Mouse (Mus musculus) hindbrain, embryonic 16.5 days (tissue): ENCODE measurements around the gene Shank2. TPM values are rescaled to one million over a fixed set of nuclear protein-coding genes. Genes with fewer than 3 reads are reported as not detected.

Experiments
- ATAC-seq: fragments of 200-750 bp; cut with Nextera tagmentation; 2 replicates; pipeline ENCODE4 v1.8.0; 2017; ENCODE audit warnings: moderate TSS enrichment, moderate library complexity
- H3K27ac ChIP-seq: fragments of 300-500 bp; sonication (generic); 2 replicates; pipeline ENCODE4 v1.5.1; 2014; ENCODE audit warnings: low read depth, mild to moderate bottlenecking, control low read depth, low read length, moderate library complexity
- H3K27me3 ChIP-seq: fragments of 300-500 bp; sonication (generic); replicated peaks from 2 replicates; pipeline ENCODE4 v1.6.1; 2014; ENCODE audit warnings: low read length; ENCODE audit not compliant: control insufficient read depth, insufficient read depth
- H3K36me3 ChIP-seq: fragments of 300-500 bp; sonication (generic); 2 replicates; pipeline ENCODE4 v1.6.1; 2014; ENCODE audit warnings: mild to moderate bottlenecking, low read length, moderate library complexity, mixed read lengths; ENCODE audit not compliant: control insufficient read depth, insufficient read depth
- H3K4me1 ChIP-seq: fragments of 300-500 bp; sonication (generic); 2 replicates; pipeline ENCODE4 v1.6.1; 2014; ENCODE audit warnings: low read depth, low read length; ENCODE audit not compliant: control insufficient read depth, insufficient read depth
- H3K4me2 ChIP-seq: fragments of 300-500 bp; sonication (generic); 2 replicates; pipeline ENCODE4 v1.6.1; 2014; ENCODE audit warnings: mild to moderate bottlenecking, low read length, control low read depth, moderate library complexity
- H3K4me3 ChIP-seq: fragments of 300-500 bp; sonication (generic); 2 replicates; pipeline ENCODE4 v1.5.1; 2014; ENCODE audit warnings: mild to moderate bottlenecking, low read length, control low read depth, moderate library complexity
- H3K9ac ChIP-seq: fragments of 300-500 bp; sonication (generic); 2 replicates; pipeline ENCODE4 v1.6.1; 2014; ENCODE audit warnings: low read depth, mild to moderate bottlenecking, control low read depth, low read length, moderate library complexity
- H3K9me3 ChIP-seq: fragments of 300-500 bp; sonication (generic); 2 replicates; pipeline ENCODE4 v1.6.1; 2014; ENCODE audit warnings: mild to moderate bottlenecking, low read length, moderate library complexity; ENCODE audit not compliant: control insufficient read depth
- WGBS: fragments of 180-500 bp; shearing (Covaris S2); extraction: QIAGEN DNeasy Blood & Tissue Kit; methylation state at CpG from one replicate; pipeline ENCODE4 v1.1.7; 2014; 5-methylcytosine and 5-hydroxymethylcytosine counted together
- polyA plus RNA-seq: library from polyadenylated mRNA; unstranded; fragments of >200 nt; fragmentation: Nextera tagmentation; extraction: Ambion mirVana; gene quantifications from 2 replicates; pipeline ENCODE4 v1.2.1, GENCODE M21; 2015

The Shank2 gene
- polyA plus RNA-seq, 1 experiment from 2014 or later, result 9.0 TPM

- Histone ChIP-seq H3K9me3 (no peaks in the 10 kb centered on the region), H3K27ac (no peak overlapping the region), H3K36me3 (no peaks in the 10 kb centered on the region; the same call in 1 of the 2 replicates), H3K4me2 (no peak overlapping the region), H3K4me1 (peaks cover 14% of the 10 kb centered on the region), H3K9ac (no peak overlapping the region), H3K27me3 (no peaks in the 10 kb centered on the region), H3K4me3 (no peak overlapping the region)
- 25% methylated on average over 6 of the region's 6 CpGs for WGBS
- peak; percentile 45; the same call in 1 of the 2 replicates for ATAC-seq
These were observed 179.2 kb downstream of the Shank2 start for GRCm38 (mm10) chr7:144180885-144181284.

DNA sequence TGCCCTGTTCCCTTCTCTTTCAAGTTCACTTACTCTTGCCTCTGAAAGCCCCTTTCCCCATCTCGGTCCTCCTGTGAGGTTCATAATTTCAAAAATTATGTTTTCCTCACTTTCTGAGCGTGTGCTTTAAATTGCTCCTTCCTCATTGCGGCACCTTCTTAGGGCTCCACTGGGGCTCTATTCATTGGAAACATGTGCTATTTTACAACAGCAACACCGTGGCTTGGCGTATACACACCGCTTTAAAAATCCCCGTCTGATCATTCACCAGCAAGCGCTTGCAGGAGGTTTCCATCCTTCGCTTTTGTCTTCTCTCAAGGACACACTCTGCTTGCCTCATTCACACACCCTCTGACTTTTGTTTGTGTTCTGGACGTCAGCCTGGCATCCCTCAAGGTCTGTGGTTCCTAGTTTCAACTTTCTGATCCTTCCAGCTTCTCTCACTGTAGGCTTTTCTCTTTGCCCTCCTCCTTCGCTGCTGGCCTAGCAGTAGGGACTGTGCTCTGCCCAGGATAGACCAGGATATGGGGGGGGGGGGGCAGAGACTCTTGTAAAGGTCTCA, 186.2 kb downstream of the Shank2 start:
- no peak overlapping the region for H3K27ac ChIP-seq
- H3K4me2 ChIP-seq, result no peak overlapping the region
- H3K9me3 ChIP-seq, result no peaks in the 10 kb centered on the region
- WGBS, result 63% methylated on average over 11 of the region's 11 CpGs
- H3K4me3 ChIP-seq, result no peak overlapping the region
- no peak overlapping the region for H3K9ac ChIP-seq
- no peaks in the 10 kb centered on the region for H3K4me1 ChIP-seq
- no peak for ATAC-seq
- H3K36me3 ChIP-seq, result peaks cover 5% of the 10 kb centered on the region; the same call in 1 of the 2 replicates
- no peaks in the 10 kb centered on the region for H3K27me3 ChIP-seq

DNA sequence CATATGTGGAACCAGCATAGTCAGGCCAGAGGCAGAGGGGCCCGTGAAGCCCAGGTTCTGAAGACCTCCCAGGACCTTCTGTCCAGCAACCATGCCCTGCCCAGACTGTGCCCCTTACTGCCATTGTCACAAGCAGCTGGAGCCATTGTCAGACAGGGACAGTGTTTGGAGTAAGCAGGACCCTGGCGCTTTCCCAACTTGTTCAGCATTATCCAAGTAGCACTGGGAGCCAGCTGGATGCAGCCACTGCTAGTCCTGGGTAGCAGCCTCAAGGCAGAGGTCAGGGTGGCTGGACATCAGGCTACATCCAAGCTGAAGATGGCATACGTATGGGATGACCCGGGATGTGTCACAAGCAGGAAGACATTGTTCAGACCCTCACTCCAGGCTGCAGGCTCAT, 187.7 kb downstream of the Shank2 start:
- Histone ChIP-seq H3K27me3 (no peaks in the 10 kb centered on the region), H3K4me1 (no peaks in the 10 kb centered on the region), H3K27ac (no peak overlapping the region), H3K4me3 (no peak overlapping the region), H3K9me3 (no peaks in the 10 kb centered on the region), H3K4me2 (no peak overlapping the region), H3K36me3 (peaks cover 5% of the 10 kb centered on the region; the same call in 1 of the 2 replicates), H3K9ac (no peak overlapping the region)
- ATAC-seq, result no peak
- 77% methylated on average over 4 of the region's 4 CpGs for WGBS

- no peaks in the 10 kb centered on the region for H3K36me3 ChIP-seq
- no peak for ATAC-seq
- H3K27me3 ChIP-seq, result no peaks in the 10 kb centered on the region
- H3K9ac ChIP-seq, result no peak overlapping the region
- H3K4me2 ChIP-seq, result no peak overlapping the region
- H3K4me1 ChIP-seq, result peaks cover 5% of the 10 kb centered on the region
- H3K9me3 ChIP-seq, result no peaks in the 10 kb centered on the region
- WGBS, result 75% methylated on average over 2 of the region's 2 CpGs
- H3K4me3 ChIP-seq, result no peak overlapping the region
- no peak overlapping the region for H3K27ac ChIP-seq
These were observed 196.8 kb downstream of the Shank2 start for GRCm38 (mm10) chr7:144198491-144198890.

GRCm38 (mm10) chr7:144202017-144202682, 200.4 kb downstream of the Shank2 start:
- H3K27ac ChIP-seq, result peak overlapping the region; percentile 17; the same call in 1 of the 2 replicates

DNA sequence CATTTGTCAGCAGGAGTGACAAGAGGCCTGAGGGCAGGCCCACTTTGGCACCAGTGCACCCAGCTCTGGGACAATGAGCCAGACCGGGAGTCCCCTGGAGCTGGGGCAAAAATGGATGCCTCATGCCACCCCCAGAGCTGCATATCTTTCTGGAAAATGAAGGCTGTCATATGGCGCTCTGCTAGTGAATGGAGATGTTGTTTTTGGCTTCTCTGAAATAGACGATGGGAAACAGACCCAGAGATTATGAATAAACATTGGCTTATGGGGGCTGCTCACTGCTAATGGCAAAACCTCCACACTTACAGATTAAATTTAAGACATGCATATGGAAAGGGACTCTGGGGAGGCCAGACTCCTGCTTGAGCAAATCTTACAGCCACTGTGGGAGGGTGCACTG, 202.6 kb downstream of the Shank2 start:
- Histone ChIP-seq H3K27ac (no peak overlapping the region), H3K9me3 (no peaks in the 10 kb centered on the region), H3K4me1 (peaks cover 21% of the 10 kb centered on the region), H3K9ac (no peak overlapping the region), H3K4me3 (no peak overlapping the region), H3K4me2 (no peak overlapping the region), H3K36me3 (no peaks in the 10 kb centered on the region), H3K27me3 (no peaks in the 10 kb centered on the region)
- no peak for ATAC-seq
- 49% methylated on average over 3 of the region's 3 CpGs for WGBS

More at GRCm38 (mm10) chr7:144202017-144202682, 200.4 kb downstream of the Shank2 start:
- WGBS, result 68% methylated on average over 7 of the region's 7 CpGs
- Histone ChIP-seq H3K36me3 (no peaks in the 10 kb centered on the region), H3K9ac (no peak overlapping the region), H3K4me2 (no peak overlapping the region), H3K9me3 (no peaks in the 10 kb centered on the region), H3K27me3 (no peaks in the 10 kb centered on the region), H3K4me1 (peaks cover 15% of the 10 kb centered on the region), H3K4me3 (no peak overlapping the region)
- no peak for ATAC-seq

- no peak overlapping the region for H3K4me3 ChIP-seq
- H3K9ac ChIP-seq, result no peak overlapping the region
- WGBS, result 62% methylated on average over 1 of the region's 1 CpGs
- H3K4me2 ChIP-seq, result no peak overlapping the region
- H3K27ac ChIP-seq, result no peak overlapping the region
- H3K36me3 ChIP-seq, result no peaks in the 10 kb centered on the region
- no peak for ATAC-seq
- H3K27me3 ChIP-seq, result no peaks in the 10 kb centered on the region
- H3K9me3 ChIP-seq, result no peaks in the 10 kb centered on the region
- peaks cover 21% of the 10 kb centered on the region for H3K4me1 ChIP-seq
These were observed 203.4 kb downstream of the Shank2 start for GRCm38 (mm10) chr7:144205161-144205560.

GRCm38 (mm10) chr7:144205837-144206236, 204.1 kb downstream of the Shank2 start:
- WGBS, result 84% methylated on average over 3 of the region's 3 CpGs

DNA sequence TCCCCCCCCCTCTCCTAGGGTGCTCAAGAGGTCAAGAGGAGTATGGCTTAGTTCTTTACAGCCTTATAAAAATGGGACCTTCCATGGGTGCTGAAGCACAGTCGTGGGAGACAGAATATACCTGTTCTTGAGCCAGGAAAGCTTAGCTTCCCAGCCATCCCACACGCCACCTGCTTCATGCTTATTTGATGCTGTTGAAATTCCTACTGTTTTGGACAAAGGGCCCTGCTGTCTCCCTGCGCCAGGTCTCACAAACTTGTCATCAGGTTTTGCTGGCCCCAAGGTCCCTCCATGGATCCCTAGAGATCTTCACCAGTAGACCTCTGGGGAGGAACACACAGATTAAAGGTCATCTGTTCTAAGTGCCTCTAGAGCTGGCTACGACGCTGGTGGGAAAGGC, 204.5 kb downstream of the Shank2 start:
- Histone ChIP-seq H3K4me2 (no peak overlapping the region), H3K4me1 (peaks cover 21% of the 10 kb centered on the region), H3K27ac (no peak overlapping the region), H3K36me3 (no peaks in the 10 kb centered on the region), H3K9me3 (no peaks in the 10 kb centered on the region), H3K4me3 (no peak overlapping the region), H3K9ac (no peak overlapping the region), H3K27me3 (no peaks in the 10 kb centered on the region)
- no peak for ATAC-seq
- 79% methylated on average over 5 of the region's 5 CpGs for WGBS

More at GRCm38 (mm10) chr7:144205837-144206236, 204.1 kb downstream of the Shank2 start:
- no peak for ATAC-seq
- H3K27me3 ChIP-seq, result no peaks in the 10 kb centered on the region
- no peak overlapping the region for H3K27ac ChIP-seq
- H3K9me3 ChIP-seq, result no peaks in the 10 kb centered on the region
- H3K36me3 ChIP-seq, result no peaks in the 10 kb centered on the region
- H3K4me1 ChIP-seq, result peaks cover 21% of the 10 kb centered on the region
- H3K9ac ChIP-seq, result no peak overlapping the region
- H3K4me3 ChIP-seq, result no peak overlapping the region
- H3K4me2 ChIP-seq, result no peak overlapping the region
